Mouse (Mus musculus) hindbrain, postnatal 0 days (tissue): Measurements from ENCODE around the gene Exosc7. TPM values are rescaled to one million over a fixed set of nuclear protein-coding genes. Genes with fewer than 3 reads are reported as not detected.

Experiments used
- ATAC-seq: fragments of 200-750 bp; cut with Nextera tagmentation; 2 replicates; pipeline ENCODE4 v1.8.0; 2017; ENCODE audit warnings: mild to moderate bottlenecking, moderate TSS enrichment, moderate library complexity
- DNase-seq: peaks from one replicate; pipeline ENCODE4 v3.0.0-alpha.2; 2015; ENCODE audit warnings: low spot score
- H3K27ac ChIP-seq: fragments of 300-500 bp; sonication (generic); 2 replicates; pipeline ENCODE4 v1.5.1; 2014; ENCODE audit warnings: mild to moderate bottlenecking
- H3K27me3 ChIP-seq: fragments of 300-500 bp; sonication (generic); 2 replicates; pipeline ENCODE4 v1.6.1; 2014; ENCODE audit warnings: low read length, mixed read lengths; ENCODE audit not compliant: insufficient read depth
- H3K36me3 ChIP-seq: fragments of 300-500 bp; sonication (generic); 2 replicates; pipeline ENCODE4 v1.6.1; 2014; ENCODE audit warnings: low read length, mixed read lengths; ENCODE audit not compliant: insufficient read depth
- H3K4me1 ChIP-seq: fragments of 300-500 bp; sonication (generic); 2 replicates; pipeline ENCODE4 v1.6.1; 2014; ENCODE audit warnings: antibody characterized with exemption, low read length, mixed read lengths; ENCODE audit not compliant: insufficient read depth
- H3K4me2 ChIP-seq: fragments of 300-500 bp; sonication (generic); 2 replicates; pipeline ENCODE4 v1.6.1; 2014; ENCODE audit warnings: low read depth, mild to moderate bottlenecking, low read length, moderate library complexity, mixed read lengths
- H3K4me3 ChIP-seq: fragments of 300-500 bp; sonication (generic); 2 replicates; pipeline ENCODE4 v1.5.1; 2014; ENCODE audit warnings: low read length
- H3K9ac ChIP-seq: fragments of 300-500 bp; sonication (generic); replicated peaks from 2 replicates; pipeline ENCODE4 v1.6.1; 2014; ENCODE audit warnings: mild to moderate bottlenecking, low read length, moderate library complexity, mixed read lengths
- H3K9me3 ChIP-seq: fragments of 300-500 bp; sonication (generic); 2 replicates; pipeline ENCODE4 v1.6.1; 2016; ENCODE audit warnings: low read length, mixed read lengths
- CTCF ChIP-seq: IDR thresholded peaks from 2 replicates; pipeline ENCODE4 v1.5.1; 2016; ENCODE audit warnings: antibody characterized with exemption, control low read depth, low read depth
- WGBS: fragments of 180-500 bp; shearing (Covaris S2); extraction: QIAGEN DNeasy Blood & Tissue Kit; methylation state at CpG from one replicate; pipeline ENCODE4 v1.1.7; 2014; 5-methylcytosine and 5-hydroxymethylcytosine counted together
- polyA plus RNA-seq: library from polyadenylated mRNA; unstranded; fragments of >200 nt; fragmentation: Nextera tagmentation; extraction: Ambion mirVana; gene quantifications from 2 replicates; pipeline ENCODE4 v1.2.1, GENCODE M21; 2015
- total RNA-seq: library from RNA; depleted of rRNA; stranded (reverse); fragments of >200 nt; gene quantifications from 2 replicates; pipeline ENCODE4 v1.2.3, GENCODE M21; 2014

Gene Exosc7
- total and polyA plus RNA-seq, 2 experiments from 2014 or later, result 31.3 to 57.5 TPM

DNA sequence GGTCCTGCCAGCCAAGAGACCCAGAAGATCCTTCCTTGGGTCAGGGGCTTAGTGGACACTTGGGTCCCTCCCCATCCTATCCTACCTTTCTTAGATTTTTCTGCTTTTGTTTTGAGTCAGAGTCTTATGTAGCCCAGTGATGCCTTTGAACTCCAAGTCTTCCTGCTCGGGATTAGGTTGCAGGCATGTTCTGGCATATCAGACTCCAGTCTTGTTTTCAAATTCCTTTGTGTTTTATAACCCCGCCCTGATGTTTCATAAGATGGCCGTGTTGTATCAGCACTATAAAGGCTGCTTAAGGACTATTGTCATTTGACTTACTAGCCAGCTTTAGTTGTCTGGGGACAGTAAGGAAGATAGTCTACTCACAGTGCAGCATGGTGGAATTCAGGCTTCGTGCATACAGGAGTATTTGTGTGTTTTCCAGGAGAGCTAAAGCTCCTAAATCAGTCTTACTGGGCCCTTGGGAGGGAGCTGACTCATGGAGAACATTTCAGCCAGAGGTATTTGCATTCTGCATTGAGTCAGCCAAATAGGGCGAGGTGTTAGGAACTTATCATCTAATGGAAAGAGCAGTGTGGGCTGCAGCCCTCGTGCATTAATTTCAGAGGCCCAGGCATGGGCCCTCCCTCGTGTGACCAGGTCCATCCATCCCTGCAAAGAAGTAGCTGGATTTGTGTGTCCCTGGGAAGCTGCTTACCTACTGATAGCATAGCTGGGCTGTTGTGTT lies 24.1 kb downstream of the Exosc7 start:
- no peak overlapping the region for H3K27ac ChIP-seq
- H3K36me3 ChIP-seq, result peaks cover 54% of the 10 kb centered on the region
- DNase-seq (no peak), ATAC-seq (no peak)
- no peak overlapping the region for H3K4me3 ChIP-seq
- TF ChIP-seq CTCF, result no peak
- H3K9me3 ChIP-seq, result no peaks in the 10 kb centered on the region
- no peaks in the 10 kb centered on the region for H3K27me3 ChIP-seq
- no peak overlapping the region for H3K9ac ChIP-seq
- H3K4me1 ChIP-seq, result no peaks in the 10 kb centered on the region
- 85% methylated on average over 7 of the region's 7 CpGs for WGBS
- no peak overlapping the region for H3K4me2 ChIP-seq

DNA sequence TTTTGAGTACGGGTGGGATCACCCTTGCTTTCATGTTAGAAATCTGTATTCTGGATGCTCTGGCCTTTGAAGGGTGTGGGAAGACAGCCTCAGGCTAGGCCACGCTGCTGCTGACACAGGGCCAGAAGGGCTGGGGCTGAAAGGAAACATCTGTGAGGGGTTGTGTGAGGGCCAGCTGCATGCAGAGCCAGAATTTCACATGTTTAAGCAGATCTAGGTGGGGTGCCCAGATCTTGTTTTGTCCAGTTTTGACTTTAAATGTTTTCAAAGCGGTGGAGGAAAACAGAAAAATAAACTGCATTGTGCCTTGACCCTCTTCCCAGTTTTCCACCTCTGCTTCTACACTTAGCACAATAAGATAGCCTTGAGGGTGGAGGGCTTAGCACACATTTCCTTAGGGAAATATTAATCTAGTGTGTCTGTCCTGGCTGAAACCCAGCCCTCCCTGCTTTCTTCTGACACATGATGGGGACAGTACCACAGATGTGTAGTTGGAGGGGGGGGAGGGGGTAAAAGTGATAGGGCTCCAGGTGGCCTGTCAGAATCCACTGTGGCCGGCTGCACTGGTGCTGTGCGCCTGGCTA lies 26.0 kb downstream of the Exosc7 start:
- ATAC-seq (peak; percentile 57; the same call in 1 of the 2 replicates), DNase-seq (peak; percentile 23)
- H3K27me3 ChIP-seq, result no peaks in the 10 kb centered on the region
- TF ChIP-seq CTCF, result no peak
- no peak overlapping the region for H3K9ac ChIP-seq
- H3K9me3 ChIP-seq, result no peaks in the 10 kb centered on the region
- no peak overlapping the region for H3K4me3 ChIP-seq
- H3K4me2 ChIP-seq, result no peak overlapping the region
- H3K27ac ChIP-seq, result peak overlapping the region; percentile 58; the same call in 1 of the 2 replicates
- peaks cover 37% of the 10 kb centered on the region for H3K36me3 ChIP-seq
- H3K4me1 ChIP-seq, result no peaks in the 10 kb centered on the region
- WGBS, result 50% methylated on average over 5 of the region's 5 CpGs

DNA sequence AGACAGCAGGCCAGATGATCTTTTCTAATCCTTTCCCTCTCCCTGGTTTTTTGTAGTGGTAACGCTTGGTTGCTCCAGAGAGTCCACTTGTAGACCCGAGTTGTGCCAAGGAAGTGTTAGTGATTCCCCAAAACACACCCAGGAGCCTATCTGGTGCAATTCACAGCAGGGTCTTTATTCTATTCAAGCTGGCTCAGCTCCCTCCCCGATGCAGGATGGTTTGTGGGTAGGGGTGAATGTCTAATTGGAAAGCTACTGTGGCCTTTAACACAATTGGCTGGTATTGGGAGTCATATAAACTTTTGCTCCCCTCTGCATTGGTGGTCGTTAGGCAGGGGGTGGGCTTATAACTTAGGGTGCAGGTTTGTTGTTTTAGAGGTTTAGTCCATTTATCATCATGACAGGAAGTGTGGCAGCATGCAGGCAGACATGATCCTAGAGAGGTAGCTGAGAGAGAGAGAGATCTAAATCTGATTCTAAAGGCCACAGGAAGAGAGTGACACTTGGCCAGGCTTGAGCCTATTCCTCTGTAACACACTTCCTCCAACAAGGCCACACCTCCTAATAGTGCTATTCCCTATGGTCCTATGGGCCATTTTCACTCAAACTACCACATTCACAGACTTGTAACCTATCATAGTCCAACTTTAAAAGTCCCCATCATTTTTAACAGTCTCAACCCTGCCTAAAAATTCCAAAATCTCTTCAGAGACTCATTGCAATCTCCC lies 27.0 kb downstream of the Exosc7 start:
- H3K27me3 ChIP-seq, result no peaks in the 10 kb centered on the region
- no peak overlapping the region for H3K9ac ChIP-seq
- ATAC-seq (no peak), DNase-seq (no peak)
- peaks cover 26% of the 10 kb centered on the region for H3K36me3 ChIP-seq
- 69% methylated on average over 4 of the region's 4 CpGs for WGBS
- TF ChIP-seq CTCF, result no peak
- H3K4me2 ChIP-seq, result no peak overlapping the region
- H3K9me3 ChIP-seq, result no peaks in the 10 kb centered on the region
- no peaks in the 10 kb centered on the region for H3K4me1 ChIP-seq
- H3K27ac ChIP-seq, result peak overlapping the region; percentile 58; the same call in 1 of the 2 replicates
- no peak overlapping the region for H3K4me3 ChIP-seq

DNA sequence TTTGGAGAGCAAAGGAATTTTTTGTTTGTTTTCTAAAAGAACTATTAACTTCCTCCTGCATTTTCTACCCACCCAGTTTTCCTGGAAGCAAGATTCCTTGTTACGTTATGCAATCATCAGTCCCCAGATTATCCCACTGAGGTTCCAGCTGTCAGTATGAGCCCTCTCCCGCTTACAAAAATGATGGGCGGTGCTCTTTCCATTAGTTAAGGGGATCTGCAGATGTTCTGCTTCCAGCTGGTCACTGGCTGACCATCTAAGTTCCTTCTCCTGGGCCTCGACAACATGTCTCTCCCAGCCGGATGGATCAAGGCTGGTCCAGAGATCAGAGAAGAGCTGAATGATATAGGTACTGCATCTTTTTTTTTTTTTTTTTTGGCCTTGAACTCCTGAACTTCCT lies 35.4 kb downstream of the Exosc7 start:
- ATAC-seq (no peak), DNase-seq (no peak)
- no peaks in the 10 kb centered on the region for H3K36me3 ChIP-seq
- H3K27me3 ChIP-seq, result no peaks in the 10 kb centered on the region
- H3K4me1 ChIP-seq, result no peaks in the 10 kb centered on the region
- no peak for TF ChIP-seq CTCF
- 78% methylated on average over 5 of the region's 5 CpGs for WGBS
- H3K9ac ChIP-seq, result no peak overlapping the region
- H3K4me2 ChIP-seq, result no peak overlapping the region
- H3K27ac ChIP-seq, result no peak overlapping the region
- no peak overlapping the region for H3K4me3 ChIP-seq
- no peaks in the 10 kb centered on the region for H3K9me3 ChIP-seq

DNA sequence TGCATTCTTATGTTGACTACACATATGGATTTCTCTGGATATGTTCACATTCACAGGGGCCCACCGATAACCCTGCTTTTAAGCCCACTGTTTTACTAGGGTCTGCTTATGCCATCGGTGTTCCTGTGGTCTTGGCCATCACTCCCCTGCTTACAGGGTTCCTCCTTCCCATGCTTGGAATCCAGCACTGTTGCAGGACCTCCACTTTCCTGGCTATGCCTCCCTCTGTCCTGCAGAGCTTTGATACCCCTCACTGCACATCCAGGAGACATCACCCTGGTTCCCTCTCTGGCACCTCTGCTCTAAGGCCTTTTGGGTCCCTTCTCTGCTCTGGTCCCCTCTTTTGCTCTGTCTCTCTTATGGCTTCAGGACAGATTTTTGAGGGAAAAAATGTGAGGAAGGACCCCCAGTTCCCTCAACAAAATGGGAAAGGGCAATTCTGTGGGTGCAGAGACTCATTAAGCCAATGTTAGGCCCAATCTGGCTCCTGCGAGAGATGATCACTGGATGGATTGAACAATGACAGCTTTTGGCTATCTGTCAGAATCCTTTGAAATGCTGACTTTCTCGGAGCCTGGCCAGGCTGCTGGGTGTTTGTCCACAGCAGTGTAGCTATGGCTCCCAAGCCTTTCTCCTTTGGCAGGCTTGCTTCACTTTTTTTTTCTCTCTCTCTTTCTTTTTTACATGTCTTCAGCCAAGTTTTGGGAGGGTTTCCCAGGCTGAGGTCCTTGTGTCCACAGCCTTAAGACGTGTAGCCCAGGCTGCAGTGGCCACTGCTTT lies 37.4 kb downstream of the Exosc7 start, which contains the start of gene Clec3b:
Clec3b (plus strand) TSS at position 706 of the 780 bp plus-strand sequence.
- Histone ChIP-seq H3K27me3 (no peaks in the 10 kb centered on the region), H3K27ac (peak within 1 kb of the TSS; percentile 37), H3K4me3 (no peak within 1 kb of the TSS), H3K4me2 (no peak within 1 kb of the TSS), H3K9me3 (no peaks in the 10 kb centered on the region), H3K9ac (no peak within 1 kb of the TSS), H3K36me3 (no peaks in the 10 kb centered on the region), H3K4me1 (no peaks in the 10 kb centered on the region)
- no peak for TF ChIP-seq CTCF
- DNase-seq (peak; percentile 60), ATAC-seq (no peak)
- 65% methylated on average over 5 of the region's 5 CpGs for WGBS

DNA sequence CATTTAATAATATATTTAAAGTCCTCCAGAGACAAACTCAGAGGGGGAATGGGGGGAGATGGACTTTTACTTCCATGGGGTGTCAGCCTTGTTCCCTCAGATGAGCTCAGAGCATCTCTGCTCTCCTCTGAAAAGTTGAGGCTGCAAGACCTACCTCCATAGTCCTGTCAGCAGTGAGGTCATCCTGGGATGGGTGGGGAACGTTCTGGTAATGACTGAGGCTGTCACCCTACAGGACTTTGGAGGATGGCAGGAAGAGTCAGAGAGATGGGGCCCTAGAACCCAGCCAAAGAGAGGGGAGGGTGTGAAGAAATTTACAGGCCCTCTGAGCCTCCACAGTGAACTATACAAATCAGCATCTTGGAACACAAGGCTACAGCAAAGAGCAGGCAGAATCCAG lies 38.5 kb downstream of the Exosc7 start:
- H3K4me3 ChIP-seq, result no peak overlapping the region
- H3K27me3 ChIP-seq, result no peaks in the 10 kb centered on the region
- DNase-seq, result no peak
- no peak overlapping the region for H3K4me2 ChIP-seq
- no peak overlapping the region for H3K9ac ChIP-seq
- no peak for TF ChIP-seq CTCF
- no peaks in the 10 kb centered on the region for H3K36me3 ChIP-seq
- H3K9me3 ChIP-seq, result no peaks in the 10 kb centered on the region
- ATAC-seq, result no peak
- WGBS, result 43% methylated on average over 1 of the region's 1 CpGs
- no peak overlapping the region for H3K27ac ChIP-seq
- no peaks in the 10 kb centered on the region for H3K4me1 ChIP-seq
